Mouse (Mus musculus): ENCODE measurements around the gene Gimap4. TPM values are rescaled to one million over a fixed set of nuclear protein-coding genes. Genes with fewer than 3 reads are reported as not detected.
A peak's percentile ranks its signal among the peaks of the same experiment; 100 is the strongest.

The Gimap4 gene
- polyA plus RNA-seq, 1 experiment, result 73.5 TPM

GRCm38 (mm10) chr6:48698066-48698856 is 13.9 kb downstream of the Gimap4 start:
- Histone ChIP-seq H3K4me3 (ENCODE audit: extremely low read depth, insufficient read depth, insufficient read length) (no peak overlapping the region), H3K27ac (ENCODE audit: insufficient read depth, low read length) (peak overlapping the region; percentile 92), H3K4me1 (ENCODE audit: control insufficient read depth, insufficient read depth, insufficient read length) (peaks cover 52% of the 10 kb centered on the region; the same call in 1 of the 2 replicates), H3K27me3 (ENCODE audit: control insufficient read depth, insufficient read depth, low read length) (no peaks in the 10 kb centered on the region), H3K36me3 (ENCODE audit: control insufficient read depth, insufficient read depth, low read length) (peaks cover 19% of the 10 kb centered on the region)
- WGBS, result 44% methylated on average over 7 of the region's 7 CpGs
- peak in 1 of 2 experiments; percentile 2 for DNase-seq (ENCODE audit: low read depth in 1 of 2, low spot score in 2 of 2)
- TF ChIP-seq CTCF (IDR thresholded peaks at IDR 0.05; ENCODE audit: extremely low read depth, insufficient read depth, insufficient read length, insufficient replicate concordance) (no peak), POLR2A (IDR thresholded peaks at IDR 0.05; ENCODE audit: low read depth, low read length) (no peak)

- peak in 1 of 2 experiments; percentile 12 for DNase-seq (ENCODE audit: low read depth in 1 of 2, low spot score in 2 of 2)
- TF ChIP-seq CTCF (IDR thresholded peaks at IDR 0.05; ENCODE audit: extremely low read depth, insufficient read depth, insufficient read length, insufficient replicate concordance), result no peak
- TF ChIP-seq POLR2A (IDR thresholded peaks at IDR 0.05; ENCODE audit: low read depth, low read length), result no peak
- Histone ChIP-seq H3K27me3 (ENCODE audit: control insufficient read depth, insufficient read depth, low read length) (no peaks in the 10 kb centered on the region), H3K4me1 (ENCODE audit: control insufficient read depth, insufficient read depth, insufficient read length) (peaks cover 52% of the 10 kb centered on the region; the same call in 1 of the 2 replicates), H3K27ac (ENCODE audit: insufficient read depth, low read length) (peak overlapping the region; percentile 92), H3K36me3 (ENCODE audit: control insufficient read depth, insufficient read depth, low read length) (peaks cover 20% of the 10 kb centered on the region), H3K4me3 (ENCODE audit: extremely low read depth, insufficient read depth, insufficient read length) (no peak overlapping the region)
- 11% methylated on average over 3 of the region's 3 CpGs for WGBS
Measured at GRCm38 (mm10) chr6:48698888-48699287, 14.5 kb downstream of the Gimap4 start.

GRCm38 (mm10) chr6:48700251-48701075 is 16.1 kb downstream of the Gimap4 start:
- peaks cover 57% of the 10 kb centered on the region; the same call in 1 of the 2 replicates for H3K4me1 ChIP-seq (ENCODE audit: control insufficient read depth, insufficient read depth, insufficient read length)
- H3K36me3 ChIP-seq (ENCODE audit: control insufficient read depth, insufficient read depth, low read length), result peaks cover 35% of the 10 kb centered on the region
- WGBS, result 16% methylated on average over 5 of the region's 5 CpGs
- H3K27ac ChIP-seq (ENCODE audit: insufficient read depth, low read length), result peak overlapping the region; percentile 84
- H3K4me3 ChIP-seq (ENCODE audit: extremely low read depth, insufficient read depth, insufficient read length), result no peak overlapping the region
- DNase-seq (ENCODE audit: low read depth in 1 of 2, low spot score in 2 of 2), result peak; percentile 63 to 77
- H3K27me3 ChIP-seq (ENCODE audit: control insufficient read depth, insufficient read depth, low read length), result no peaks in the 10 kb centered on the region
- TF ChIP-seq CTCF (IDR thresholded peaks at IDR 0.05; ENCODE audit: extremely low read depth, insufficient read depth, insufficient read length, insufficient replicate concordance), result no peak
- TF ChIP-seq POLR2A (IDR thresholded peaks at IDR 0.05; ENCODE audit: low read depth, low read length), result peak; percentile 23

- Histone ChIP-seq H3K27me3 (ENCODE audit: control insufficient read depth, insufficient read depth, low read length) (no peaks in the 10 kb centered on the region), H3K4me3 (ENCODE audit: extremely low read depth, insufficient read depth, insufficient read length) (no peak overlapping the region), H3K36me3 (ENCODE audit: control insufficient read depth, insufficient read depth, low read length) (peaks cover 37% of the 10 kb centered on the region), H3K4me1 (ENCODE audit: control insufficient read depth, insufficient read depth, insufficient read length) (peaks cover 55% of the 10 kb centered on the region; the same call in 1 of the 2 replicates), H3K27ac (ENCODE audit: insufficient read depth, low read length) (peak overlapping the region; percentile 87)
- WGBS, result 83% methylated on average over 7 of the region's 7 CpGs
- DNase-seq (ENCODE audit: low read depth in 1 of 2, low spot score in 2 of 2), result peak in 1 of 2 experiments; percentile 2
- TF ChIP-seq POLR2A (IDR thresholded peaks at IDR 0.05; ENCODE audit: low read depth, low read length), result no peak
- TF ChIP-seq CTCF (IDR thresholded peaks at IDR 0.05; ENCODE audit: extremely low read depth, insufficient read depth, insufficient read length, insufficient replicate concordance), result no peak
Measured at GRCm38 (mm10) chr6:48702146-48702545, 17.8 kb downstream of the Gimap4 start.

- H3K4me3 ChIP-seq (ENCODE audit: extremely low read depth, insufficient read depth, insufficient read length), result no peak overlapping the region
- DNase-seq (ENCODE audit: low read depth in 1 of 2, low spot score in 2 of 2), result no peak
- TF ChIP-seq CTCF (IDR thresholded peaks at IDR 0.05; ENCODE audit: extremely low read depth, insufficient read depth, insufficient read length, insufficient replicate concordance), result no peak
- H3K27me3 ChIP-seq (ENCODE audit: control insufficient read depth, insufficient read depth, low read length), result no peaks in the 10 kb centered on the region
- 82% methylated on average over 5 of the region's 5 CpGs for WGBS
- peak overlapping the region; percentile 87 for H3K27ac ChIP-seq (ENCODE audit: insufficient read depth, low read length)
- H3K36me3 ChIP-seq (ENCODE audit: control insufficient read depth, insufficient read depth, low read length), result peaks cover 37% of the 10 kb centered on the region
- H3K4me1 ChIP-seq (ENCODE audit: control insufficient read depth, insufficient read depth, insufficient read length), result peaks cover 53% of the 10 kb centered on the region; the same call in 1 of the 2 replicates
Measured at GRCm38 (mm10) chr6:48702601-48703000, 18.3 kb downstream of the Gimap4 start.

GRCm38 (mm10) chr6:48704146-48704545 is 19.8 kb downstream of the Gimap4 start:
- DNase-seq (ENCODE audit: low read depth in 1 of 2, low spot score in 2 of 2), result no peak
- Histone ChIP-seq H3K36me3 (ENCODE audit: control insufficient read depth, insufficient read depth, low read length) (peaks cover 37% of the 10 kb centered on the region), H3K27me3 (ENCODE audit: control insufficient read depth, insufficient read depth, low read length) (no peaks in the 10 kb centered on the region), H3K4me3 (ENCODE audit: extremely low read depth, insufficient read depth, insufficient read length) (no peak overlapping the region), H3K27ac (ENCODE audit: insufficient read depth, low read length) (peak overlapping the region; percentile 97), H3K4me1 (ENCODE audit: control insufficient read depth, insufficient read depth, insufficient read length) (peaks cover 43% of the 10 kb centered on the region; the same call in 1 of the 2 replicates)
- TF ChIP-seq POLR2A (IDR thresholded peaks at IDR 0.05; ENCODE audit: low read depth, low read length) (no peak), CTCF (IDR thresholded peaks at IDR 0.05; ENCODE audit: extremely low read depth, insufficient read depth, insufficient read length, insufficient replicate concordance) (no peak)
